Mouse (Mus musculus): ENCODE data around the gene Nepn.

Nepn gene

DNA sequence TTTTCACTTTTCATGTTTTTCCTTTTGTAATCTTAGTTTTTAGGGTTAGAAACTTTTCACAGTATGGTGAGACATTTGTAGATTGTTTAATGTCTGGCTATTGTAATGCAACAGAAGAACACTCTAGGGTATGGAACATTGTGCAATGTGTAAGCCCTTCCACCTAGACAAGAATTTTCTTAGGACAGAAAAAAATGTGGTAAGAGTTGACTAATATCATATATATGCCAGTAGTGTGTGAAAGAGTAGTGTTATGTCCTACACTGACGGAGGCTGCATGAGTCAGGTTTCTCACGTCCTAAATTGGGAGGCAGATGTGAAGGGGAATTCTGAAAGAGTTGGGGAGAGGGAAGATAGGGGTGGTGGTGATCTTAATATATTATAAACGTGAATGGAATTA is 10.9 kb downstream of the Nepn start:
- no peak for DNase-seq (ENCODE audit: low read depth, low spot score)

GRCm38 (mm10) chr10:52405160-52405559 is 16.4 kb downstream of the Nepn start:
- no peak for DNase-seq (ENCODE audit: low read depth, low spot score)

DNA sequence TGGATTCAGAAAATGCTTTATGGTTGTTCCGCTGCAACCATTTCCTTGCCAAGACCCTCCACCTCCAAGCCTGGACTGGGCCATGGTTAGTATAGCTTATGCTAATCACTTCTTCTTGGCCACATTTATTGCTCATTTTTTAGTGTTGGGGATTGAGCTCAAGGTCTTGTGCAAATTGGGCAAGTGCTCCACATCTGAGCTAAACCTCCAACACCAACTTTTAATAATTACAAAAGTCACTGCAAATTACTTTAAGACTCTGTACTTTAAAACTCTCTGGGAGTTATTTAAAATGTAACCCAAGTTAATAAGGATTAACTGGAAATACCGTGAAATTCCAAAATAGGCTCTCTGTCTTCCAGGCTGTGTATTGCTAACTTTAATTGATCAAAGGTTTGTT is 18.8 kb downstream of the Nepn start:
- DNase-seq (ENCODE audit: low read depth, low spot score): no peak

GRCm38 (mm10) chr10:52415020-52415419 is 26.2 kb downstream of the Nepn start:
- no peak for DNase-seq (ENCODE audit: low read depth, low spot score)

DNA sequence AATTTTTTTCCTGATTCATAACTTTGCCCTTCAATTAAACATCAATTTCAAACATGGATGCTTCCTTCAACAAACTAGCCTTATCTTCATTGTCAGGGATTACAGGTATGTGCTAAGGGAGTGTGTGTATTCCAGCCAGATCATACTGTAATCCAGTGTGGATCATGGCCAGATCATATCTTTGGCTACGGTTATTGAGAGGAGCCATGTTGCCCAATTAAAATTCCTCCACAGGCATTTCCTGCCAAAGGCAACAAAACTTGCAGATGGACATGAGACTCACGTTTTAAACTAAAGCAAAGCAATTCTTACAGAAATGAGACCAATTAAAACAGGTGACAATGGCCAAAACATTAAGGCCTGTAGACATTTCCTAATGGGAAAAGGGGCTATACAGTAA is 27.7 kb downstream of the Nepn start:
- DNase-seq (ENCODE audit: low read depth, low spot score): no peak

GRCm38 (mm10) chr10:52417299-52417997 is 28.7 kb downstream of the Nepn start, which contains the start of gene Nus1:
Nus1 (plus strand) TSS chr10:52417547.
- DNase-seq (ENCODE audit: low read depth, low spot score): peak; percentile 96

- no peak for DNase-seq (ENCODE audit: low read depth, low spot score)
Measured at GRCm38 (mm10) chr10:52417998-52418860, 29.5 kb downstream of the Nepn start.

DNA sequence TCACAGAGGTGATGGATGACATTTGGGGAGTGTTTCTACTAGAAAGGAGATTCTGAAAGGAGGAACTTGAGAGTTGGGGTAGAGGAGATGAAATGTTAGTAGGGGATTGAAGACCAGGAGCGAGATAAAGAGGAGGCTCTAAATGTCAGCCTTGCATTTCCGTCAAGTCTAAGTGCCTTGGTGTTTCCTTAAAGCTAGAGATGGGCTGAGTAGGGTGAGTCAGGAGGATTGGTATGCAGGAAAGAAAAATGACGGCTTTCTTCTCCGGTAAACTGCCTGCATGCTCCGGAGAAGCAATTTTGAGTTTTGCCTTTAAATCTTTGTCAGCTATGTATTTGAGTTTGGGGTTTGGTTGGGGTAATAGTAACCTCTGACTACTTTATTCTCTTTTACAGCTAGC is 30.2 kb downstream of the Nepn start:
- DNase-seq (ENCODE audit: low read depth, low spot score): no peak

DNA sequence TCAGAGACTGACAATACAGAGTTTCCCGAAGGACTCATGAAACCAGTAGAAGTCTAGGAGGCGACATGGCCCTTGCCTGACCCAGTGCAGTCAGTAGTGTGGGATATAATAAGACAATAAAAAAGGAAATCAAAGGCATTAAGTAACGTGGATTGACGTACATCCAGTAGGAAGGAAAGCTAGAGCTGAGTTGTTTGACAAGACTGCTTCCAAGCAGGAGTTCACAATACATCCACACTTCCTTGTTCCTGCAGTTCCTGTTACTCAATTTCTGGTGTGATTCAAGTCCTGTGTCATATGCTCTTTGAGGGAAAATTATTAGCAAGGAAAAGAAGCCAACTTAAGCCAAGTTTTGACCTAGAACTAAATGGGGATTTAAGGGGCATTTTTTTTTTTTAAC is 30.6 kb downstream of the Nepn start:
- DNase-seq (ENCODE audit: low read depth, low spot score): no peak

- no peak for DNase-seq (ENCODE audit: low read depth, low spot score)
Measured at GRCm38 (mm10) chr10:52420526-52420925, 31.8 kb downstream of the Nepn start.

DNA sequence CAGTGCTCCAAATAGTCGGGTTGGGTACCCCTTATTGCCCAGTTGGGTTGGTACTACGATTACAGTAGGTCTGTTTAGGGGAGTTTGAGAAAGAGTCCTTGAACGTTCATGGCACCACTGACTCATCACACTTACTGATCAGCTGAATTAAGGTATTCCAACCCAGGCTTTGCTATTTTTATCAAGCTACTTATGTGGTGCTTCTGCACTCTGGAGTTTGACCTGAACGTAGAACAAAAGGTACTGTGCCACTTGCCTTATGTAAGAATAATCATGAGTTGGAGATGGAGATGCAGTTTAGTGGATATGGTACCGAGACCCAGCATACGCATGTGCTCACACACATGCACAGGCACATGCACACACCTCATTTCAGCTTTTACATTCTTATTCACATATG is 32.9 kb downstream of the Nepn start:
- DNase-seq (ENCODE audit: low read depth, low spot score): no peak

DNA sequence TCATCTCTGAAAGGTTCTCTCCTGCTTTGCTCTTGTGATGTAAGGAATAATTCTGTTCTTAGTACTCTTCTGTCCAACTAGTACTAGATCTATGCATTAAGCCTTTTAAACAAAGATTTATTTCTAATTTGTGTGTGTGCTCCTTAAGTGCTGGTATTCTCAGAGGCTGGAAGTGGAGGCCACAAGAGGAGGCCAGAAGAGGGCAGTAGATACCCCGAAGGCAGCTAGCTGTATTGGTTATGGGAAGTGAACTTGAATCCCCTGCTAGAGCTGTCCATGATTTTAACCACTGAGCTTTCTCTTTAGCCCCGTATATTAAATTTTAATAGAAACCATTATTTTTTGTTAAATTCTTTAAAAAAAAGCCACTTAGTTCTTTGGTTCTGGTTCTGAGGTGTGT is 34.3 kb downstream of the Nepn start:
- no peak for DNase-seq (ENCODE audit: low read depth, low spot score)

- no peak for DNase-seq (ENCODE audit: low read depth, low spot score)
Measured at GRCm38 (mm10) chr10:52426314-52426980, 37.7 kb downstream of the Nepn start.

- DNase-seq (ENCODE audit: low read depth, low spot score): no peak
Measured at GRCm38 (mm10) chr10:52427634-52428415, 39.1 kb downstream of the Nepn start.

- DNase-seq (ENCODE audit: low read depth, low spot score): no peak
Measured at GRCm38 (mm10) chr10:52430953-52431352, 42.2 kb downstream of the Nepn start.

DNA sequence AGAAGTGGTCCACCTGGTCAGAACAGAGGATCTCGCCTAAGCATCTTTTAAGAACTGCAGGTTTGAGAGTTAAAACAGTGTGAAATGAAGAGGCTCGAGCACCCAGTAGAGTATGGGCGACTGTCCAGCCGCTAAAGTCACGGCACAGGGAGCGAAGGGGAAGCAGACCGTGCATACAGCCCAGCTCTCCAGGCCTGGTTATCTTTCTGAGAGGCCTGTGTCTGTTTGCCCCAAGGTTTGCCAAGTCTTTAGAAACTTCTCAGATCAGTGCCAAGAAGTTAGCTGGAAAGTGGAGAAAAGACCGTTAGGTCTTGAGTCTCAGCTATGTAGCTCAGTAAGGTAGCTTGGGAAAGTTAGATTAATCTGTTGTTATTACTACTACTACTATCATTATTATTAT is 46.1 kb downstream of the Nepn start:
- no peak for DNase-seq (ENCODE audit: low read depth, low spot score)

All from skeletal muscle tissue, adult 2 months (tissue).